Mouse (Mus musculus) lung, postnatal 14 days (tissue): ENCODE results near the gene Rps6ka2.
"Not testable (repeated sequence)": the region's sequence is repeated elsewhere in the genome, so short reads cannot be mapped to it uniquely, and the experiment has no call there.

Source experiments
- DNase-seq: peaks from one replicate; pipeline ENCODE4 v3.0.0; 2021

The Rps6ka2 gene

DNA sequence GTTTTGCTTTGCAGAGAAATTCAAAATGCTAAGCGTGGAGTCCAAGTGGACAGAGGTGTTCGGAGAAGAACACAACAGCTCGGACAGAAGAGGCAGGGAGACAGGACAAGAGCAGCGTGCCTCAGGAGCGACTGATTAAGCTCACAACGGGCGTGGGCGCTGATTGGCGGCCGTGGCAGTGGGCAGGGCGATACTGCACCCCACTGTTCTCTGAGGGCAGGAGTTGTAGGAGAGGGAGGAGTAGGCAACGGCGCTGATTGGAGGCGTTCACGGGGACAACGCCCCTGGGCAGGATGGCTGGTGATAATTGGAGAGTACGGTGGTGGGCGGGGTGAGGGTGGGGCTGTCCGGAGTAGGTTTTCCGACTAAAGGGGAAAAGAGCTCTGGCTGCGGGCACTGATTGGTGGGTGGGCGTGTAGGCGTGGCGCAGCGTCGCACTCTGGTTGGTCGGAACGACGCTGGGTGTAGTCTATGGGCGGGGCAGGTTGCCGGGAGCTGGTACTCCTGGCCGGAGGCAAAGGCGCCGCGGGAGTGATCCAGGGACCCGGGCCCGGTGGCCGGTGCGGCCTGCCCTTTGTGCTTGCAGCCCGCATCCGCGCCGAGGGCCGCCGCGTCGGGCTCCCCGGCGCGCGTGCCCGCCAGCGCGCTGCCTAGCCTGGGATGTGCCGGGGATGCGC is at the start of gene Rps6ka2:
TSS of gene Rps6ka2 (plus strand) at position 489 of the 677 bp plus-strand sequence.
- peak; percentile 96 for DNase-seq

DNA sequence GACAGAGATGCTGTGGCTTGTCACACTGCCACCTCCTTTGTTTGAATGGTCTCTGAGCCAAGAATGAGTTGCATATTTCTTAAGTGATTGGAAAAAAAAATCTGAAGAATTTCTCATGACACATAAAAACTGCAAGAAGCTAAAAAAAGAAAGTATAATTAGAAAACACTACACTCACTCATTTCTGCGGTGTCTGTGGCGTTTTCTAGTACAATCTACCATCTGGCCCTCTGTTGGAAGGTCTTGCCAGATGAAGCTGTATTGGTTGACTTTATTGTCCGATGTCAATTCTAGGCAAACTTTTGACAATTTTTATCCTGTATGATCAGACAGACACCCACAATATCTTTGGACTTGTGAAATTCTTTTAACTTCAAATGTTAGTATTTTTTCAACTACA is 49.1 kb upstream of the Rps6ka2 start:
- not testable (repeated sequence) for DNase-seq

DNA sequence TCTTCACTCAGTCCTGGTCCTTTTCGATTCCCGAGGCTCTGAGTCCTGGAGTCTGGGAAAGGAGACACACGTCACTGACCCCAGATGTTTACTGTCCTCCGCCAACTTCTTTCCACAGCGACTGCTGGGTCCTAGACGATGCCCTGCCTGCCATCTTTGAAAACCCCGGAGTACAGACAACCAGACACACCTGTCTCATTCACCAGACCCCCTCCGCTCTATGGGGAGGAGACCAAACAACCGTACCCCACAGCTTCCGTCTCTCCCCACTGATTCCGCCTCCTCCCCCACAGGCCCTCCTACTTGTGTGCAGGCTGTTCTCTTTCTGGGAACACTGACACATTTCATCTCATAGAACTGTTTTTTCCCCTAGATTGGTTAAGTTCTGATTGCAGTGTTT is 47.4 kb upstream of the Rps6ka2 start:
- DNase-seq, result not testable (repeated sequence)

DNA sequence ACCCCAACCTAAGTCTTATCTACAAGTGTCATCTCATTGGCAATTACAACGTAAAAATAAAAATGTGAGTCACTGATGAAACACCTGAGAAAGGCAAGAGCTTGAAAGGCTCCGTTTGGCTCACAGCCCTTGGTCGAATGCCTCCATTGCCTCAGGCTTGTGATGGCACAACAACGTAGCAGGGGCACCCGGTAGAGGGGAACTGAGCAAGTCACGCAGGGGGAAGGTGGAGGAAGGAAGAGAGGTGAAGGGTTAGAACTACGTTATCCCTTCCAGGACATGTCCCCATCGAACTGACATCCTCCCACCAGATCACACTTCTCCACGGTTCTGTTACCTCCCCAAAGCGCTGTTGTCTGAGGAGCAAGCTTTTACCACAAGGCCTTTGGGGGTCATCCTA is 43.4 kb upstream of the Rps6ka2 start:
- not testable (repeated sequence) for DNase-seq

DNA sequence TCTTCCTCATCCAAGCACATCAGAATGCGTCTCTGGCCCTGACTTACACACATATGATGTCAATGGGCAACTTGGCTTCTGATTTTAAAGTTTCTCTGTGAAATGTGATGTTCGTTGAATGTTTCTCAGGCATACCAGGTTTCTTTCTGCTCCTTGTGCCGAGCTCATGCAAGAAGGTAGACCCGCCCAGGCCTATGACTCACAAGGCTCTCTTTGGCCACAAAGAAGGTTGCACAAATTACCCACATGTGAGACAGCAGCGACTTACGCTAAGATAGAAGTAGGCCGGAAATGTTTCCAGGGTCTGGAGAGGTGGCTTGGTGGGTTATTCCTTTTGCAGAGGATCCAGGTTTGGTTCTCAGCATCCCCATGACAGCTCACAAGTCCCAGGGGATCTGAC is 35.9 kb upstream of the Rps6ka2 start:
- DNase-seq, result not testable (repeated sequence)

DNA sequence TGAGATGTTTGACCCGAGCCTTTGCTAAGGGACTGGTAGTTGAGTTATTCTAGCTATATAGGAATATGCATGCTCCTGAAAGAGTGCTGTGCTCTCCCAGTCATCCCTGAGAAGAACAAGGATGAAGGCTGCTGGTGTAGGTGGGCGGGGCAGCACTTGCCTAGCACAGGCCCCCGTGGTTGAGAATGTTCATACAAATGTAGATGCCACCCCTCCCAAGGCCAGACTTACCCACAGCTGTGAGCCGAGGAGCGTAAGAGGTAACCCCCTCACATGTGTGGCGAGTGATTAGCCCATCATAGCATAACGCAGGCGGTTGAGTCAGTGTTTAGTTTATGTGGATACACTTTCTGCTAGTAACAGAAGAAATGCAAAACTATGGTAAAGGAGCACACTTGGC is 34.6 kb upstream of the Rps6ka2 start:
- DNase-seq, result not testable (repeated sequence)

DNA sequence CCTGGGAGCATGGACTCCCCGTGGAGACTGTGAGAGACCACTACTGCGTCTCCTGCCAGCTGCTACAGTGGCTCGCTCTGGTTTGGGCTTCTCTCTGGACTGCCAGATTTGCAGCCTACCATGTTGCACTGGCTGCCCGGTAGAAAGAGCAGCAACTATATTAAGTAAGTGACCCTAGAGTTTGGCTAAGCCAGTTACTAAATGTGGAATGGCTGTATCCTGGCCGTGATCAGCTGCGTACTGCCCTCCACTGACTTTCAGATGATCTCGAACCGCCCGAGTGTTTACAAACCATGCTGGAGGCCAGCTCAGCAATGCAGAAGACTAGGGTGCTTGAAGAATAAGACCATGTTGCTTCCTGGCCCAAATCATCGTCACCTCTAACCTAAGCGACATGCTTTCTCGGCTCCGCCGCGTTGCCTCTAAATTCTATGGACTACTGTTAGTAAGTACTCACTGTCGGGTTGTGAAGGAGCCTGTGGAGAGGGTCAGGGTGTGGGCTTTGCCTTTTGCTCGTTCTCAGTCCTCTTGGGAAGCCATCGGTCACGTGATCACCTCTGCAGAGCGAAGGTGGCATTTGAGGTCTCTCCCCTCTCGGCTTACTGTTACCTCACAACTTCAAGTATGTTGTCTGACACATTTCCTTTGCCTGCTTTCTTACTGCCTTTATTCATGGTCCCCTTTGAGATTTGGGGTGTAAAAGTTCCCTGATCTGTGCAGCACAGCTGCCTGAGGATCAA is 31.6 kb upstream of the Rps6ka2 start:
- DNase-seq, result no peak

DNA sequence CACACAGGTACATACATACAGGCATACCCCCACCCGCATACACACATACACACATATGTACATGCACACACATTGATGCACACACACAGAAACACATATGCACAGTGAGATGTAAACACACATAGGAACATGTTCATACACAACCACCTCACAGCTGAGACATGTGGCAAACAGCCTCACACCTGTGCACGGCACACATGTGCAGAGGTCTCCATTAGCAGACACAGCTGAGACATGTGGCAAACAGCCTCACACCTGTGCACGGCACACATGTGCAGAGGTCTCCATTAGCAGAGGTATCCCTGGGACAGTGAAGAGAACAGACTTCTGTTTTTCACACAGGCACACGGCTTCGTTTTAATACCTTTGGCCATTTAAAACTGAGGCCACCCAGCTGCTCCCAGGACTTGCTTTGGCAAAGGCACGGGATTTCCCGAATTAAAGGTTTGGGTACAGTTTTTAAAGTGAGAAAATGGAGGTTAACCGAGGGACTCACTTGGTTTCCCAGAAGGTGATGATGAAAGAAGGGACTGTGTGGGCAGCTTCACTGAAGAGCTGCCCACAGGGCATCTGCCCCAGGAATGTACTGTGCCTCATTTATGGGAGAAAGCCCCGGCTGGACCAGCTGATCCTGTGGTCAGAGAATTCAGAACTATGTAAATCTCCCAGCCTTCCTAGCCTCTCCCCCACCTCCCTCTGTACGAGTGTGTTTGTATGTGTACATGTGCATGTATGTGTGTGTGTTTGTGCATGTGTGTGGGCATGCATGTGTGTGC is 29.3 kb upstream of the Rps6ka2 start:
- DNase-seq, result no peak

DNA sequence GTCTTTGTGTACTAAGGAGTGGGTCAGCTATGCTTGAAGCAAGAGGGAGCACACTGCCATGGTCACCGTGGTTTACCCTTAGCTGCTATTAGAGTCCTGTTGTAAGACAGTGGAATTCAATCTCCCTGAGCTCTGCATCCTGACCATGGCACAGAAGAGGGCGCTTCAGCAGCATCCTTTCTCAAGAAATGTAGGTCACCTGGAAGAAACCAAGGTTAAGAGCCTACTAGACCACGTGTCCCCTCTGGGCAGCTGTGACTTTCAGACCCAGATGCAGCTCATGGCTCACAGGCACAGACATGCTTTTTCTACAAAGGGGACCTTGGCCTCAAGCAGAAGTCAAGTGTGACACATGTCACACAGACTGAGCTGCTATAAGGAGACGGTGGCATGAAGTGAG is 27.5 kb upstream of the Rps6ka2 start:
- DNase-seq, result no peak

DNA sequence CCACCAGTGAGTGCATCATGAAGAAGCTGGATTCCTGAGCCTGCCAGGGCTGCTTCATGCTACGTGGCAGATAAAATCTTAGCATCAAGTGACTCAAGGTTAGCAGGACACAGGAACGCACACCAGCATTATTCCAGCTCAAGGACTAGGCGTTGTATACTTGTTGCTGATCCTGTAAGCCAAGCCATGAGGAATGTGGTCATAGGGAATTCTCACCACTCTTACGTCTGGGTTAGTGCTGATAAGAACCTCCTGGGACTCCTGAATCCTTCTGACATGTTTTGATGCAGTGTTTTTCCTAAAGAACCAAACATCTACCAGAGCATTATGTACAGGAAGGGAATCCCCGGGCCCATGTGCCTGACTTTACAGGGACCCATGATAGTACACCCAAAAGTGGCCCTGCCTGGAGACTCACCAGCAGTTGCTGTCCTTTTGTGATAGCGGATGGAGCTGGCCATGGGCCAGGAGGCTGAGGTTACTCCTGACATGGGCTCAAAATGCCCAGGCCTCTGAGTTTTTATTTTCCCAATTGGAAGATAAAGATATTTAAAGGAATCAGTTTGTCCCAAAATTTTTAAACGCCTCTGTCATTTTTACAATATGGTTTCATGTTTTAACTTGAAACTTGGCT is 25.9 kb upstream of the Rps6ka2 start:
- no peak for DNase-seq

DNA sequence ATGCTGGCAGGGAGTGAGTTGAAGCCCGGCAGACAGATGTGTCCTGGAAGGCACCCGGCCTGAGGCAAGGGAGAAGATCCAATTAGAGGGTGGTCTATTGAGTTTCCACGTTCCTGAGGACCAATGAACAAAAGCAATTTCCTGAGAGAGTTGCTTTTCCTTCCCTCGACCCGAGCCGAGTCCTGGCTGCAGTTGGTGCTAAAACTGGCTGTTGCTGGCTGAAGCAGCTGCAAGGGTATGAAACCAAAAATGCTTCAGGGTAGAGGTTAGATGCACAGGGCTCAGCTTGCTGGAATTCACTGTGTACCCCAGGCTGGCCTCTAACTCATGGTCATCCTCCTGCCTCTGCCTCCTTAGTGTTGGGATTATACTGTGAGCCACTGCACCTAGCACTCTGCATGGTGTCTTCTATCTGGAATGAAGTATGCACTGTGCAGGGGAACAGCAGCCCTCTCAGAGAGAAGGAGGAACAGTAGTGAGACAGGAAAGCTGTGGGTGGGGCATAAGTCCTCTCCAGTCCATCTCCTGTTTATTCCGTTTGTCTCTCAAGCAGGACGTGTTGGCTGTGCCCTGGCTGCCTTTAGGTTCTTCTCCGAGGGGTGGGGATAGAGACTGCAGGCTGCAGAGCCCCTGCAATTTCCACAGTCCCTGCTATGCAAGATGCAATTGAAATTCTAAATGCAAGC is 24.4 kb upstream of the Rps6ka2 start:
- peak; percentile 14 for DNase-seq

DNA sequence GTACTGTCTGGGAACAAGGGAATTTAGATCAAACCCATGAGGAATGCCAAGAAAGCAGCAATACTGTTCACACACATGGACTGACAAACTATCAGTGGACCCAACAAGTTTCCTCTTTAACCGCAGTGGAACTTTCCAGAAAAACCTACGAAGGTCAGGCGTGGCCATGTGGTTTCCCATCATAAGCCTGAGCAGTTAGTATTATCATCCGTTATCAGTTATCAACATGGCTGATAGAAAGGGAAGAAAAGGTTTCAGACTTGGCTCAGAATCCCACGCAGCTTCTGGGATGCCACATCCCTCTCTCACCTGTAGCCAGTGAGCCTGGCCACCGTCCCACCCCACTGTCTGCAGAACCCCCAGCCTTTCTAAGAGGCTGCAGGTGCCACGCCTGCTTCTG is 23.4 kb upstream of the Rps6ka2 start:
- DNase-seq, result no peak

DNA sequence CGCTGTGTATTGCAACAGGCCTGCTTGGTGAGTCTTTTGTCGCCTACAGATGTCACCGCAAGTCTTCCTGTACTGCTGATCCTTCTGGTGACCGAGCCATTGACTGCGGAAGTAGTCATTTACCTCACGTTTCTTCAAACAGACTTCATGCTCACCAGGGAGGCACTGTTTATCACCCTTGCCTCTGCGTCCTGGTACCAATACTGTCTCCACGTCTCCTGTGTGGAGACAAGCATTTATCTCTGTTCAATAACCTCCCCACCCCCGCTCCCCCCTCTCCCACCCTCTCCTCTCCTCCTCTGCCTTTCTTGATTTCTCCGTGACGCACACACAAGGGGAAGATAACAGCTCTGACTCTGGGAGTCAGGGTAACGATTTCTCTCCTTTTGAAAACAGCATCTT is 22.0 kb upstream of the Rps6ka2 start:
- DNase-seq, result no peak

DNA sequence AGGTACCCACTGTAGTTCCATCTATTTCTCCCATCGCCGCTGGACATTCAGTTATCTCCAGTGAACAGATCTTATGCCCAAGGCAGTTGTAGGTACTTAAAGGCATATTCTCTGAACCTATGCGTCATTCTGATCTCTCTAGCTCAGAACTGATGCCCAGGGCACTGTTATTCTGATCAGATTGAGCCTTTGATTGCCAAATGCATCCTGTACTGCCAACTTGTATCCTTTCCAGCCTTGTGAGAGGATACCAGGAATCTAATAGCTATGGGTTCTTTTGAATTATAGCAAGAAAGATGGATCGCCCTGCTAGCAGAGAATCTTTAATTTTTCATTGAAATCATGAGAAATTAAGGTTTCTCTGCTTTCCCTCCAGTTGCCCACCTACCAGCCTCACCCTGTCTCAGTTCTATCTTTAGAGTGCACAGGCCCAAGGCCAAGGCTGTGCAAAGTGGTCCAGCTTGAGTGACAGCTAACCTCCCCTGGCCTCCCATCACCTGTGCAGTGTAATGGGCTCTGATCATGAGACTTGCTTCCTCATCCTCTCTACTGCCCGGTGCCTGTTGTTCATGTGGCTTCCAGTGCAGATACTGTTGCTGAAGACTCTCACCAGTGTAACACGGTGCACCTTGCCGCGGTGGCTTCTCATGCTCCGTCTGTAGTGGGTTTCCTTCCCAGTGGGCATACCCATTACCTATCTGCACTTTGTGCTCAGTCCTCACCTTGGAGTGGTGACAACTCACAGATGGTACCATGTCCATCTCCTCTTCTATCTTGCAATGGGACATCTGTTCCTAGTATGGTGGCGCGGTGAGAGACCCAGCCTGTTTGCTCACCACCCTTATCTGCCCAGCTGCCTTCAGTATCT is 20.4 kb upstream of the Rps6ka2 start:
- DNase-seq, result no peak

DNA sequence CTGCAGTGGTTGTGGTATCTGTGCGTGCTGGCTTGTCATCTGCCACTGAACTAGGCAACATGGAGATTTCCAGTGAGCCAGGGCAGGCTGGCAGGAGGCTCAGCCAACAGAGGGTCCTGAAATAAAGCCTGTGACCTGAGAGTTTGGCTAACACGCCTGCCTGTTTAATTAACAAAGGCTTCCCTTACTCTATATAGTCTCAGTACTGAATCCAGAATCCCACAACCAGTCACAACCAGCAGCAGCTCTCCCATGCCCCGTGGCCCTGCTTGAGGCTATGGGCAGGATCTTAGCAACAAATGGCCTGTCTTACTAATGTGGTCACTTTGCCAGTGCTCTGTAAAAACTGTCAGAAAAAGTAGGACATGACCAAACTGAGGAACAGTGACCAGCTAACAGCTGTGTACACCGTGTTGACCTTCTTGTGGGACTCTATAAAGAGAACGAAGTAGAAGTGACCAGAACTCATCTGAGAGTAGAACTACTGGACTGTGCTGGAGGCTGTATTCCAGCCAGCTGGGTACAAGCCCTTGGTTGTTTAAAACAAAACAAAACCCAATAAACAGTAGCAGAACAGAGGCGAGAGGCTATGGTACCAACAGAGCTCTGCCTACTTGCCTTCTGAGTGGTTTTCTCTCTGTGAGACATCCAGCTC is 18.3 kb upstream of the Rps6ka2 start:
- DNase-seq, result no peak

DNA sequence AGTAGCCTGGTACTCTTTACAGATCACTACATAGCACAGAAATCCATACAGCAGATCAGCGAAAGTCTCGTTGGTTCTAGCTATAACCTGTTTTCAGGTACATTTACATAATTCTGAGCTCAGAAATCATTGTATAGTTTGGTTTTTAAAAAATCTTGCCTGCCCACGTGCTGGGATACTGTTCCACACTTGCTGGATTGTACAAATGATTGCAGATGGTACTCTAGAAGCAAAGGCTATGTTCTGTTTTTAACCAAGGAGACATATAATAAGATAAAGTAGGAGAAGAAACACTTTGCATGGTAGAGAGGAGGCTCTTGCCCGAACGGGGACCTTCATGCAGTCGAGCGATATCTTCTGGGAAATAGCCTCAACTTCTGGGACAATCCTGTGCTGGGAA is 17.3 kb upstream of the Rps6ka2 start:
- no peak for DNase-seq

DNA sequence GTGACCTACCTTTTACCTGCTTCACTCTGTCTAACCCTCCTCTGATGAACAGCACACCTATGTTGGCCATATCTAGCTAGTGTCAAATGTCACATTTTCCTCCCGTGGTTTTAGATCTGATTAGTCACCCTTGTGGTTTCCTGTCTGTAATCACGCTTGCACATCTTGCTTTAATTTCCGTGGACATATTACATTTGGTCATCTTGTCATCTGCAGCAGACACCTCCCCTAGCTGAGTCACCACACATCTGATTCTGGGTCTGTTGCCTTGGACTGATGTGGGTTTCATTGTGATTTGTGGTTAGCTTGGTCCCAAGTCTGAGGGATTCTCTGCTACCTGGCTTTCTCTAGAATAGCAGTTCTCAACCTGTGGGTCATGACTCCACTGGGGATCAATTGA is 6.0 kb upstream of the Rps6ka2 start:
- no peak for DNase-seq

DNA sequence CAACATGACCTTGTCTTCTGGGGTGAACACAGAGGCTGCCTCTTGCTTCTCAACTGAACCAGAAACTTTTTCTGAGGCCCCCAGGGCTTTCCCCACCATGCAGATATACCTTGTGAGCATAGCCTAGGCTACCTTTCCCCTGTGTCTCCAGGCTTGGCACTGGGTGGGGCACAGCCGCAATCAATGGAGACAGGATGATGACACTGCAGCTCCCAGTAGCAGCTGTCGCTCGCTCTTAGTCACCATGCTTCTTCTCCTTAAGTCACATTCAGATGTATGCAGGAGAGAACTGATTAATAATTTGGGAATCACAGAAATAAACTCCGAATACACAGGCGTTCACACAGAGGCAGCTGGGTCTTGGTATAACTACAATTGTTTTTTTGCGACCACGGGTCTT is 4.4 kb upstream of the Rps6ka2 start:
- no peak for DNase-seq

DNA sequence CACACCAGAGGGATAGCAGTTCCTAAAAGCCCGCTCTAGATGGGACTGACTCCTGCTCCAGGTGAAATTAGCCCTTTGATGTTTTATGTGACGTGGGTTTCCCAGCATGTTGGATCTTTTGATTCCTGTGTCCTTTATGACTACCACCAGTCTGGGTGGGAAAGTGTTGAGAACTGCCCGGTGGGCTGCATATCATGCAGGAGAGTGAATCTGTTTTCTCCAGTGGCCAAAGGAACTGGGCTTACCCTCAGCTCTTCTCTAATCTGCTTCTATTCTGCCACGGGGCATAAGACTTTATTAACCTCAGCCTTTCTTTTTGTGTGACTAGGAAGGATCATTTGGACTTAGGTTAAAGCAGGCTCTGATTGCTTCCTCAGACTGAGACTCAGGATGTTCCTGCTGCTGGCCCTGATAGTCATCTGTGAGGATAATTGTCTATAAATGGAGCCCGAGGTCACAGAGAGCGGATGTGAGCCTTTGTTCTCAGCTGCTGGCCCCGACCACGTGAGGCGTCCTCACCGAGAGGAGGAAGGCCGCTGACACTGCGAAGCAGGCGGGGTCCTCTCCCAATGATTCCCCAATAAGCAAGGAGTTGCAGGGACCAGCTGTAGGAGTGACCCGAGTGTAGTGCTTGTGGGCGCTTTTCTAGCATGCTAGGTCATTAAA is 821 bp upstream of the Rps6ka2 start:
- DNase-seq, result peak; percentile 72
